Mouse (Mus musculus): Measurements from ENCODE around the gene Ccdc93. TPM values are rescaled to one million over a fixed set of nuclear protein-coding genes. Genes with fewer than 3 reads are reported as not detected.

Gene Ccdc93
- total RNA-seq, 2 experiments from 2014 or later: 16.0 to 16.2 TPM

DNA sequence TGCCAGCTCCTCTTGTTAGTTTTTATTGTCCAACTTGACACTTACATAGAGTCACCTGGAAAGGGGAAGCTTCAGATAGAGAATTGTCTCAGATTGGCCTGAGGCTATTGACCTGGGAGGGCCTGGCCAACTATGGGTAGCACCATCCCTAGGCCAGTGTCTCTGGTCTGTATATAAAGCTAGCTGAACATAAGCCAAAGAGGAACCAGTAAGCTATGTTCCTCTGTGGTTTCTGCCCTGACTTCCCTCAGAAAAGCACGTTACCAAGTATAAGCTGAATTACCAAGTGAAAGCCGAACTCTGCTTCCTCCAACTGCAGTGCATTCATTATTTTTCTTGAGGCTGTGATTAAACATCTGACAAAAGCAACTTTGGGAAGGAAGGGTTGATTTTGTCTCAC is 77.9 kb downstream of the Ccdc93 start:
- intact Hi-C loops (cut with DNase I): no loop called here
- DNase-seq: no peak

DNA sequence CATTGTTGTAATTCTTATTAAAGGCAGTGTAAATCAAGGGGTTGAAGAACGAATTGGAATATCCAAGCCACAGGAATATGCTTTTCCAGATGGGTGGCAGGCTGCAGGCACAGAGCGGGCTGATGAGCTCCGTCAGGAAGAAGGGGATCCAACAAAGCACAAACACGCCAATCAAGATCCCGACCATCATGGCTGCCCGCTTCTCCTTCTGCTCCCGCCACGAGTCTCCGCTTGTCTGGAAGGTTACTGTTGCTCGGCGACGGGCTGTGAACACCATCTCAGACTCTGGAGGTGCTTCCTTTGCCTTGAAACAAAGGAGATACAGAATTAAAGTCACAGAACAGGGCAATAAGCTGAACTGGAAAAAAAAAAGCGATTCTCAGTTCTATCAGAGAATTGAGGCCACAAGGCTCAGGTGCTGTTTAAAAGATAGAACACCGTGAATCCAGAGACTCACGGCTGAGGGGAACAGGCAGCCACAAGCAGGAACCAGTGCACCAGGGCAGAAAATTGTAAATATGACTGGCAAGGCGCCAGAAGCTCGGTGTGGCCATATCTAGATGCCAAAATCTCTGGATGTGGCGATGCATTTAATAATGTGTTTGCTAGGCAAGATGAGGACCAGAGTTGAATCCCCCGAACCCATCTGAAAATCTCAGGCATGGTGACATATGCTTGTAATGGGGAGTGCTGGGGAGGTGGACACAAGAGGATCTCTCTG is 79.7 kb downstream of the Ccdc93 start:
- DNase-seq: no peak
- intact Hi-C loops (cut with DNase I): no loop called here

DNA sequence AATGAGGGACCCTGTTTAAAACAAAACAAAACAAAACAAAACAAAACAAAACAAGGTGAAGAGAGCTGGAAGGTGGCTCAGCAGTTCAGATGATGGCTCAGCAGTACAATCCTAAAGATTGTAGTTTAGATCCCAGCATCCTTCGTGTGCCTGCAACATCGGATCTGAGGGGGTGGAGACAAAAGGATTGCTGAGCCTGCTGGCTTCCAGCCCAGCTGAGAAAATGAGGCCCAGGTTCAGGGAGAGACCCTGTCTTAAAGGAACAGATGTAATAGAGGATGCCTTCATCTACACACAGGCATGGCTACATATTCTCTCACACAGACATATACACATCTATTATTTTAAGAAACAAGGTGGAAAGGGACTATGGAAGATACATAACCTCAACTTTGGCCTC is 80.3 kb downstream of the Ccdc93 start:
- no peak for DNase-seq
- intact Hi-C loops (cut with DNase I): no loop called here

DNA sequence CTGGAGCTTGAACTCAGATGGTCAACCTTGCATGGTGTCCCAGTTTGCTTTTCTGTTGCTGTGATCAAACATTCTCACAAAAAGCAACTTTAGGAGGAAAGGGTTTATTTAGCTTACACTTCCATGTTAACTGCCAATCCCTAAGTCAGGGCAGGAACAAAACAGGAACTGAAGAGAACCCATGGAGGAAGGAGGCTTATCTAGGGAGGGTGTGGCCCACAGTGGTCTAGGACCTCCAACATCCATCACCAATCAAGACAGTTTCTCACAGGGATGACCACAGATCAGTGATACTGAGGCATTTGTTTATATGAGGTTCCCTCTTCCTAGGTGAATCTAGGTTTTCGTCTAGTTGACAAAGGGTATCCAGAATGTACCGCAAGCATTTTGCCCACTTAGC is 81.1 kb downstream of the Ccdc93 start:
- intact Hi-C loops (cut with DNase I): no loop called here
- DNase-seq: no peak

DNA sequence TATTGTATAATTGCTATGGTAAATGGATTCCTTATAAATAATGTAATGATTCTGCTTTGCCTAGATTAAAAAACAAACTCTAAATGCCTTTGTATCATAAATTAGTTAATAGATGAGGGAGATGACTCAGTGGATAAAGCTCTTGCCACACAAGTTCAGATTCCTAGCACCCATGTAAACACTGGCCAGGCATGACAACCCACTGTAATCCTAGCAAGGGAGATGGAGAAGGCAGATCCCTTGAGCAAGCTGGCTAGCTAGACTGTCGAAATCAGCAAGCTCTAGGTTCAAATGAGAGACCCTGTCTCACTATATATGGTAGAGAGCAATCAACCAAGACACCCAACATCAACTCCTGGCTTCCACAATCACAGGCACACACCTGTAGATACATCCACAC is 87.8 kb downstream of the Ccdc93 start:
- DNase-seq: no peak
- intact Hi-C loops (cut with DNase I): no loop called here

DNA sequence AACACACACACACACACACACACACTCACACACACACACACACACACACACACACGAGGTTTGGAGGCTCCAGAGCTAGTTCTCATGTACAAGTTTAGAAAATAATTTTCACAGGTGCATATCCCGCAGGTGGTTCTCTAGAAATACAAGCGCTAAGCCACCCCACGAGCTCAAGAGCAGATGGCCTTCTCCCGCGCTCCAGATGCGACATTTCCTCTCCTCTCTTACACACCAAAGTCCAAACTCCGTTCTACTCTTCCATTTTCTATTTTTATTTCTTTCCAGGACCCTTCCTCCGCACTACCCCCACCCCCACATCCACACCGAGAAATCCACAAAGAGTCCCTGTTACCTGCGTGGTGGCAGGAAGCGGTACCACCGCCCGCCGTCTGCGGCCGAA is 96.2 kb downstream of the Ccdc93 start:
- intact Hi-C loops (cut with DNase I): no loop called here
- DNase-seq: no peak

DNA sequence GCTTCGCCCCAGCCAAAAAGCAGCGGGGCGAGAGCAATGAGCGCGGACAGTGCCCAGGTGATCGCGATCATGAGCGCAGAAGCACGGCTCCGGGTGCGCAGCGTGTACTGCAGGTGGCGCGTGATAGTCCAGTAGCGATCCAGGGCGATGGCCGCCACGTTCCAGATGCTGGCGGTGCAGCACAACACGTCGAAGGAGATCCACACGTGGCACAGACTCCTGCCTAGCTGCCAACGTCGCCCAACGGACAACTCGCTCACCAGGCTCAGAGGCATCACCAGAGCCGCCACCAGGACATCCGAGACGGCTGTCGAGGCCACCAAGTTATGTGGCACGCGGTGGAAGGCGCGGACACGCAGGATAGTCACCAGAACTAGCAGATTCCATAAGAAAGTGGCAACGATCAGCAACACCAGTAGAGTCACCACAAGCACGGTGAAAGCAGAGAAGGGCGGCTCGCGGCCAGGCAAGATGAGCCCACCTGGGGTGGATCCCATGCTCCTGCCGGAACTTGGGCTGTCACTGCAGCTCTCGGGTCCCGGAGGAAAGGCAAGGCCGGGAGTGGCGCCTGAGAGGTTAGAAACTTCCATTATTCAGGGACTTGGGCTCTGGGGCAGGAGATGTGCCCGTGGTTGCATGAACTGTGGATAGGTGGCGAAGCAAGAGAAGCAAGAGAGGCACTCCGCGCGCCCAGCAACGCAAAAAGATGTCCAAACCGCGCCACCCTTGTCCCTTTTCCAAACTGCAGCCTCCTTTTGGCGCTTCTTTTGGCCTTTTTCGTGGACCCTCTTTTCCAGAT is 97.0 kb downstream of the Ccdc93 start:
- no peak for DNase-seq
- intact Hi-C loops (cut with DNase I): no loop called here

DNA sequence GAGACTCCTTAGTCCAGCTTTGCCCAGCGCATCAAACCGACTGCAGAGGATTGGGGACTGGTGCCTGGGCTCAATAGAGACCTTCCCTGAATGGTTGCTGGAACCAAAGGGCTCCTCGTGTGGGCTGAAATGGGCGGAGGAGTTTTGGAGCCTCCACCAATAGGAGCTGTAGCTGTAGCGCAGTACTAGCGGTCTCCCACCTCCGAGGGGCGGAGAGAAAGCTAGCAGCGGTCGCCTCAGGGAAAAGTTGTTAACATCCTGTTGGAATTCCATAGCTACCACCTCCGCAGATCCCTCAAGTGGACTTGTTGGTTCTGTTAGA is 97.5 kb downstream of the Ccdc93 start, which contains the start of gene Htr5b:
Gene Htr5b (minus strand): TSS at position 67 of the 322 bp plus-strand sequence.
- DNase-seq: peak; percentile 3 to 10
- intact Hi-C loops (cut with DNase I): no loop called here

DNA sequence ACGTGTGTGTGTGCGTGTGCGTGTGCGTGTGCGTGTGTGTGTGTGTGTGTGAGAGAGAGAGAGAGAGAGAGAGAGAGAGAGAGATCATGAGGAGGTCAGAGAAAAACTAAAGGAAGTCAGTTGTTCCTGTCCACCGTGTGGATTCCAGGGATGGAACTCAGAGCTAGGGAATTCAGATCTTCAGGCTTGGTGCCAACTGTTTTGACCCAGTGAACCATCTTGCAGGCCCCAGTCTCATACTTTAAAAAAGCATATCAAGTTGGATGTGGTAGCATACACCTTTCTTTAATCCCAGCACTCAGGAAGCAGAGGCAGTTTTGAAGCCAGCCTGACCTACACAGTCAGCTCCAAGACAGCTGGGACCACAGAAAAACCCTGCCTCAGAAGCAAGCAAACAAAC is 98.4 kb downstream of the Ccdc93 start:
- intact Hi-C loops (cut with DNase I): no loop called here

DNA sequence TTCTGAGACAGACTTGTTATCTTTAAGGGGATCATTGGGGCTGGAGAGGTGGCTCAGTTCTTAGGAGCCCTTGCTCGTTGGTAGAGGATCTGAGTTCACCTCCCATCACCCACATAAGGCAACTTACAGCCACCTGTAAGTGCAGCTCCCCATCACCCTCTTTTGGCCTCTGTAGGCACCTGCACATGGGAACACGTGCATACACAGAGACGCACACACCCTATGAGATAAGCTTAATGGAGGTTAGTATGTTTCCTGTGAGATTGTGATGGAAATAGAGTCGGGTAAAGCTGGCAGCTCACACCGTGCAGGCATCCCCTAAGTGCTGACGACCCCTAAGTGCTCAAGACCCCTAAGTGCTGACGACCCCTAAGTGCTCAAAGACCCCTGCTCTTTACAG is 100.6 kb downstream of the Ccdc93 start:
- intact Hi-C loops (cut with DNase I): no loop called here
- no peak for DNase-seq

More for the DNA sequence above, 98.4 kb downstream of the Ccdc93 start:
- no peak for DNase-seq

DNA sequence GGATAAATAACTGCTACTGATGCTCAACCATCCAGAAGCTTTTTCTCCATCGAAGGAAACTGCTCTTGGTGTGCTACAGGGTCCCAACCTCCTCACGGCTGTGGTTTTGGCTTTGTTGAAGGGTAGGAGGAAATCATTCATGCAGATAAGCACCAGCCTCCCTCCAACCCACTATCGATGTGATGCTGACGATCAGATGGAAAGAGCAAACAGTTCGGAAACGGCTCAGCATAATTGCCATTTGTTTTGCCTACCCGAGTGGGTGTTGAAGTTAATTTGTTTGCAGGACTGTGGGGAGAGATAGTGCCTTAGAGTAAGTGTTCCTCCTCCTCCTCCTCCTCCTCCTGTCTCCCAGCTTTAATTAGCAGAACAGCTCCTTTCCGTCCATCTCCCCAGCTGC is 109.5 kb downstream of the Ccdc93 start:
- intact Hi-C loops (cut with DNase I): no loop called here
- DNase-seq: no peak

DNA sequence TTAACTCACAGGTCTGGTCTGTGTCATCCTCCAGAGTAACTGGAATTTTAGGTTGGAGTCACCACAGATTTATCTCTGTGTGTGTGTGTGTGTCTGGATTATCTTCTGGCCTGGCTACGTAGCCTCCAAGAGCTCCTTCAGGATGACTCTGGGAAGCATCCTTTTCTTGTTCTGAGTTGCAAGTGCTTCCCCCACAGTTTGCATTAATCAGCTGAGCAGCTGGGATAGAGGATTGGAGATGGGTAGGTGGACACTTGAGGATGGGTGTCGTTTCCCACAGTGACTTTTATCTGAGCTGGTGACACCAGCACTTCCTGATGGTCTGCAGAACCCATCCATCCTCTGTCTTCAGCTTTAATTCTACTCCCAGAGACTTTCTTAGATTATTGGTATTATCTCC is 116.0 kb downstream of the Ccdc93 start:
- intact Hi-C loops (cut with DNase I): loop anchor here (5.0 kb wide), 1 partner anchor 105 kb away; no protein-coding TSS in a partner anchor
- no peak for DNase-seq

DNA sequence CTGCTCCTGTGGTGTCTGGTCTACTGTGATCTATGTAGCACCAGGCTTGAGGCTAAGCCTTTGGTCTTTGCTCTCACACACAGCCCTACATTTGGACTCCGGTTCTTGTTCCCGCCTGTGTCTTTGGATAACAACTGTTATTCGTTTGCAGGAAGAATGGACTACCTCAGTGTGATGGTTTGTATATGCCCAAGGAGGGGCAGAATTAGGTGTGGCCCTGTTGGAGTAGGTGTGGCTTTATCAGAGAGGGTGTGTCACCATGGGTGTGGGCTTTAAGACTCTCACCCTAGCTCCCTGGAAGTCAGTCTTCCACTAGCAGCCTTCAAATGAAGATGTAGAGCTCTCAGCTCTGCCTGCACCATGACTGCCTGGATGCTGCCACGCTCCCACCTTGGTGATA is 117.8 kb downstream of the Ccdc93 start:
- intact Hi-C loops (cut with DNase I): loop anchor here (5.0 kb wide), 1 partner anchor 106 kb away; no protein-coding TSS in a partner anchor

DNA sequence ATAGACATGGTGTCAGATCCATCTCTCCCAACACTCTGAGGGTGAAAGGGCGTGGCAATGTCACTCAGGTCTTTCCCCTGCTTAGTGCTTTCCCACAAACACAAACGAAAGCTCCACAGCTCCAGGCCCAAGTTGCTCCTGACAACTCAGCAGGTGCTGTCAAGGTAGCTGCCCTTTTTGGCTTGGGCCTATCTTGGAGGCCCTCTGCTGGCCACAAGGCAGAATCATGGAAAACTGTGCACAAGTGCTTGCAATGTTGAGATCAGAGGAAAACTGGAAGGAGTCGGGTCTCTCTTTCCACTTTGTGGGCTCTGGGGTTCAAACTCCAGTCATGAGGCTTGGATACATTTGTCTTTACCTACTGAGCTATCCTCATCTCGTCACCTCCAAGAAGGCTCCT is 118.6 kb downstream of the Ccdc93 start:
- DNase-seq: no peak
- intact Hi-C loops (cut with DNase I): loop anchor here (5.0 kb wide), 1 partner anchor 107 kb away; no protein-coding TSS in a partner anchor

More for the DNA sequence above, 117.8 kb downstream of the Ccdc93 start:
- no peak for DNase-seq

DNA sequence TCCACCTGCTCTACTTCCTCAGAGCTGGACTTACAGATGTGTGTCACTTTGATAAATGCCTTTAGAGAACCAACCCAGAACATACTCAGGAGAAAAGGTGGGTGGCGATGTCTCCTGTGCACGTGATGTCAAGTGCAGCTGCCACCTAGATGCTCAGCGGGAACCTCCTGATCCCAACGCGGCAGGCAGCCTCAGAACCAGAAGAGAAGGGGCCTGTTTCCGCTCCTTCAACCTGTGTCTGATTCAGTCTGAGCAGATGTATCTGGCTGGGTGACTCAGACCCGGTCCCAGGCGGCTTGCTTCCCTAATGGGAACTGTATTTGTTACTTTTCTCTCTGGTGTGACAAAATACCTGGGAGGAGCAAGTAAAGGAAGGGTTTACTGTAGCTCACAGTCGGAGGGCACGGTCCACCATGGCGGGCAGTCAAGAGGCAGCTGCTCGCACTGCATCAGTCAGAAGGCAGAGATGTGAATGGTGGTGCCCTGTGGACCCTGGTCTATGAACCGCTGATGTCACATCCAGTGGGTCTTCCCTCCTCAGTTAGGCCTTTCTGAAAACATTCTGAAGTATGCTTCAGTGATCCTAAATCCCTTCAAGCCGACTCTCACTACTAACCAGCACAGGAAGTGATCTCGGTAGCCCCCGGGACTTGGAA is 120.1 kb downstream of the Ccdc93 start:
- intact Hi-C loops (cut with DNase I): no loop called here
- no peak for DNase-seq

DNA sequence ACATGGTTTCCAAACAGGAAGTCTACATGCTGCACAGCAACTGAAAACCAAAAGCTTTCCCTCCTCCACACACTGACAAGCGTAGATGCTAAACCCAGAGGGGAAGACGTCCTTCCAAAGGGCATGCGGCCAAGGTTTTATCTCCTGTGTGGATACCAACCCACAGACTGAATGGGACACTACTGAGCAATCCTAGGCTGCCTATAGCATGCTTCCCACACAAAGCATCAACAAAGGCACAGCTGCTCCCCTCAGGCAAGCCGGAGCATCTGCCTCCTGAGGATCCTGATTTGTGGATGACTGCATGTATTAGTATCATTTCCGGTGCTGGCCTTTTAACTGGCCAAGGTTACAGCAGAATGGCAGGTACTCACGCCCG is 120.6 kb downstream of the Ccdc93 start:
- peak in 1 of 2 experiments; percentile 16 for DNase-seq
- intact Hi-C loops (cut with DNase I): no loop called here

Other genes starting within 250 kb of the Ccdc93 start
- 10 to 100 TPM; 48.0 to 55.9 TPM for gene Insig2, start 98.5 kb upstream of the Ccdc93 start, total RNA-seq (2021)
- not detected for gene Htr5b, start 97.4 kb downstream of the Ccdc93 start, total RNA-seq (2021)
- gene Ddx18, start 136.9 kb downstream of the Ccdc93 start, total RNA-seq (2021): 10 to 100 TPM; 16.2 to 20.2 TPM

Data from heart, postnatal 10 days (tissue).